Mouse (Mus musculus) heart, postnatal 14 days (tissue): Measurements from ENCODE around the gene Ptch2. TPM values are rescaled to one million over a fixed set of nuclear protein-coding genes. Genes with fewer than 3 reads are reported as not detected.

Experiments
- DNase-seq, 2 experiments: peaks; one replicate each; pipeline ENCODE4 v3.0.0; 2021 to 2022
- intact Hi-C: fragments of 180-260 bp; cut with DNase I; formaldehyde crosslinking; loops from one replicate; pipeline ENCODE4 v1.15.1; 2025
- total RNA-seq, 2 experiments: library from RNA; stranded (reverse); gene quantifications; 2 replicates each; pipeline ENCODE4 v1.2.3; 2021

Gene Ptch2
- total RNA-seq, 2 experiments from 2014 or later = 1.5 to 1.7 TPM

DNA sequence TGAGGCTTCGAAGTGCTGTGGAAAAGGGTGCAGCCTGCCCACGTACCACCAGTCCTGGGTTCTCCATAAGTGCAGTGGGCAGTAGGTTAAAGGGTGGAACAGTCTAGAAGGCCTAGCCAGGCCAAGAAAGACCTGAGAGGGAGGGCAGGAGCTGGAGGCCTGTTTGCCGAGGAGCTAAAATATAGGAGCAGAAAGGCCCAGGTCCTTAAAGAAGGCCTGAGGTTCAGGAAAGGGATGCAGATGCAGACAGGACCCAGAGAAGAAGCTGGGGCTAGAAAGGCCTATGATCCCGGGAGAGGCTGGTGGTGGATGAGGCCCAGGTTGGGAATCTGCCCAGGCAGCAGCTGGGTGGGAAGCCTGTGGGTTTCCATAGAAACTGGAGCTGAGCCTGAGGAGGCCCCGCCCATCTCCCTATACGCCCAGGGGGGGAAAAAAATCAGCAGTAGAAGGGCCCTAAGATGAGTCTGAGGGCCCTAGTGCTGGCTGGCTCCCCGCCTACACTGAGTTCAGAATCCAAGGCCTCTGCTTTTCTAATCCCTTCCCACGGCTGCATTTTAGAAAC, 29.6 kb downstream of the Ptch2 start, which contains the start of gene Btbd19:
TSS of gene Btbd19 (minus strand) at position 378 of the 562 bp plus-strand sequence.
- peak; percentile 83 to 87 for DNase-seq
- intact Hi-C loops = loop anchor here (10.0 kb wide), 1 partner anchor 411 kb away; no protein-coding TSS in a partner anchor

DNA sequence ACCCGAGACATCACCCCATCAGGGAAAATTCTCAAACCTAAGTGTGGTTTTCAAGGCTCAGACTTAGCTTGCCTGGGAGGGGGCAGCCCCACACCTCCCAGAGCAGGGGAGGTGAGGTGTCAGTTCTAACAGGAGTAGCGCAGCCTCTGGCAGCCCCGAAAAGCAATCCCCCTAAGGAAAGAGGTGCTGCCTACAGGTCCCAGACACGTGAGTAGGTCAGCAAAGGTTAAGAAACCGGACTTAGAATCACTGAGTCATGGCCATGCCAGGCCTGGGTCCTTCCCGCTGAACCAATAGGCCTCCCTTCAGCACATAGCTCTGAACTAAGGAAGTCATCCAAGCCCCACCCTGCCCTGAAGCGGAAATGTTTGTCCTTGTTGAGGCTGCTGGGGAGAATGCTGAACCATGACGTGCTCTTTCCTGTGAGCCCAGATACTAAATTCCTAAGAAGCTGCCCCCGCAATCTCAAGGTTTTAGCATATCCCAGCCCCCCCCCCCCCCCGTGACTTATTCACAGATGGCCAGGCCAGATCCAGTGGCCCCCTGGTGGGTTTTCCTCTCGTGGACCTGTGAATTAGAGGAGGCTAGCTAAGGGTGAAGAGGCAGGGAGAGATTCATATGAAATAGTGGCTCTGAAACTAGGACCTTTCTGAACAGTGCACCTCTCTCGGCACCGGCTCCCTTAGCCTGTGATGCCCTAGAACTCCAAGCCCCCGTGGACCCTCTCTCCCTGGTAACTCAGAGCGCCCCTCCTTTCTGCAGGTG, 30.2 kb downstream of the Ptch2 start:
- intact Hi-C loops = loop anchor here (10.0 kb wide), 1 partner anchor 411 kb away; no protein-coding TSS in a partner anchor
- DNase-seq = peak; percentile 77 to 79

DNA sequence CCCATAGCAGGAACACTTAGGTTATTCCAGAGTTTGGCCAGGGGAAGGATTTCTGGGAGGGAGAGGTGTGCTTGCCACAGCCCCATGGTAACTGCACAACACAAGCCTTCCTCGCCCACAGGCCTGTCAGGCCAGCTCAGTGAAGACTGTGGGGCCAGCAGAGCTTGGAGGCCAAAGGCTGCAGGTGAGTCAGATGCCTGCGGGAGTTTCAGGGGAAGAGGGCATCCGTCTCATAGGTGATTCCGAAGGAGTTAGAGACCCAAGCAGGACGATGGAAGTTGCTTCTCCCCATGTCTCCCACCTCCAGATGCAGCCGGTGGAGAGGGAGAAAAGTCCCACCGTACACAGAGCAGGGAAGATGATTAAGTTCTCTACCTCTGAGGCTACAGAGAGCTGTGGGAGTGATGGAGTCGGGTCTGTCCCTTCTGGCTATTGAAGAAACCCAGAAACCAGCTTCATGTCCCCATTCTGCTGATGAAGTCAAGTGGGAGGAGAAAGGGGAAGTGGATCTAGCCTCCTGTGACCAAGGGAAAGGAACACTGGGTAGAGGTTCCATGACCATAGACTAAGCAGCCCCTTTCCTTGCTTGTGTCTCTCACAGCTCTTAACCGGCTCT, 30.9 kb downstream of the Ptch2 start, which contains the start of gene Tctex1d4:
TSS of gene Tctex1d4 (plus strand) at position 120 of the 616 bp plus-strand sequence.
- DNase-seq = no peak
- intact Hi-C loops = loop anchor here (10.0 kb wide), 1 partner anchor 412 kb away; no protein-coding TSS in a partner anchor

DNA sequence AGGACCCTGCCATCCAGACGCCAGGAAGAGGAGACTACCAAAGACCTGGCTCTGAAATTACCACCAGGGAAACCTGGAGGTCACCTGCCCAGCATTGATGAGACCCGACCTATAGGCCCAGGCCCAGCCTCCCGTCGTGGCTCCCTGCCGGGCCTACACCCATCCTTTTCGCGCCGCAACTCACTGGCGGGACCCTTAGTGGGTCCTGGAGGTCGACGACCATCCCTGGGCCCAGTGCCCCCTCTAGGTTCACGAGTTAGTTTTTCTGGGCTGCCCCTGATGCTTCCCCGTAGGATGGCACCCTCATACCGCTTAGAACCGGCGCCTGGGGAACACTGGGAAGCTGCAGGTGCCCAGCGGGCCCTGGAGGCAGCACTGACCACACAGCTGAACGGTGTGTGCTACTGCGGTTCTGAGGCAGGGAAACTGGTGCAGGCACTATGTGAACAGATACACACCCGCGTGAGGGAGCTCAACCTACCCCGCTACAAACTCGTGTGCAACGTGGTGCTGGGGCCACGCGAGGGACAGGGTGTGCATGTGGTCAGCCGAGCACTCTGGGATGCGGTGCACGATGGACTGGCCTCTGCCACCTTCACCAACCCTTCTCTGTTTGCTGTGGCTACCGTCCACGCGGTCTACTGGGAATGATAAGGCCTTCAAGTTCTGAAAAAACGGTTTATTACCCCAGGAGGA, 32.3 kb downstream of the Ptch2 start:
- DNase-seq = no peak
- intact Hi-C loops = loop anchor here (10.0 kb wide), 1 partner anchor 413 kb away; no protein-coding TSS in a partner anchor

DNA sequence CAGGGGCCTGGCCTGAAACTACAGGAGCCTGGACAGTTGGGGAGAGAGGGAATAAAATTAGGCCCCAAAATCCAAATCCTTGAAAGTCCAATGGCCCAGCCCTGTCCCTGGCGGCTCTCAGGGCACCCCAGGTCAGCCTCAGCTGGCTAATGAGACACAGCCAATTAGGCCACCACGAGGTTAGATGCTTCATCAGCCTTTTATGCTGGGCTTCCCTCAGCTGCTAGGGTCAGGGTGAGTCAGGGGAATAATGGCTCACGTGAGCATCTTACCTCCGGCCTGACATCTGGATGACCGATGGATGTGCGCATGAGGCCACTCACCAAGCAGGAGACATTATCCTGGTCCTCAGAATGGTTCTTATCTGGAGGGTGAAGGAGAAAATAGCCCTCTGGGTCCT, 34.9 kb downstream of the Ptch2 start:
- no peak for DNase-seq
- intact Hi-C loops = no loop called here

DNA sequence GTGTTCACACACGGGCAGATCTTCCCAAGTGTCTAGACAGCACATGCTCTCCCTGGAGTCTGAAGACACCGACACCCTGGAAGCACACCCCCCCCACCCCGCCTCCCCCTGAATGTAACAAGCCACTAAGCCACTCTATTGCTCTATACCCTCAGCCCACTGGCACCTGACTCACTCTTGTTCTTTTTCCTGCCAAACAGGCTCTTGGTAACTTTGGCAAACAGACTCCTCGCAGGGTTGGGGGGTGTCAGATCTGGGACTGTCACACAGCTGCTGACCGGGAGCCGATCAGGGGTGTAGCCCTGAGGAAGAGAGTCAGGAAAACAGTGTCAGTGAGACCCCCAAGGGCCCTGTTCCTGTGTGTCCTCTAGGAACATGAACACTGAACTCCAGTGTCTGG, 35.3 kb downstream of the Ptch2 start:
- intact Hi-C loops = no loop called here
- DNase-seq = no peak

DNA sequence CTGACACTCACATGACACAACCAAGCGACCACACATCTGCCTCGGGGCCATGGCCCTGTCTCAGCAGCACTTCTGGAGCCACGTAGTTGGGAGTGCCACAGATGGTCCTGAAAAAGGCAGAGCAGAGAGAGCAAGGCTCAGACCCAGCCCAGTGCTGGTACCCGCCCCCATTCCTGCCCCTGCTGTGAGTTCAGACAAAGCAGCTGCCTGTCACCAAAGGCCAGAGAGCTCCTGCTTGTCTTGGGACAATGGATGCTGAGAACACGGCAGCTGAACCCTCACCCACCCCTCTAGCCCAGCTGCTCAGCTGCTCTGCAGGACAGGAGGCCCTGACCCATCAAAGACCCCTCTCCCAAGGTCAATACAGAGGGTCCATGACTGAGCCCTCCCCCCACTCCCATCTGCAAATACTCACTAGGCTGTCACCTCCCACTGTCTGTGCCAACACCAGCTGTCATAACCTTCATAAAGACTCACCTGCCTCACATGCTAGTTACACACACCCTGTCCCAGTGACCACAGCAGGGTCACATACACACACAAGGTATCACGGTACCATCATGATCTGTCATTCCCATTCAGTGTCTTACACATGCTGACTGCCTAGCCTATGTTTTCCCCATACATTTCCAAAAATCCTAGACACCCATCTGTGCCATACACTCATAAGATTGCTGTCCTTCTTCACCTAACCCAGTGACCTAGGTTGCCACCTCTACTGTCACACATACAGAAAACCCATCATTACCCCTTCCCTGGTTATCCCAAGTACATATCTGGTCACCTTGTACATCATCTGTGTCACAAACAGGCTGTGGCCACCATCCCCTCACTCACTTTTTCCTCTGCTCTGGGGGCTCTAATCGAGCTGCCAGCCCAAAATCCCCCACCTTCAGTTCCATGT, 36.3 kb downstream of the Ptch2 start:
- no peak for DNase-seq
- intact Hi-C loops = no loop called here

DNA sequence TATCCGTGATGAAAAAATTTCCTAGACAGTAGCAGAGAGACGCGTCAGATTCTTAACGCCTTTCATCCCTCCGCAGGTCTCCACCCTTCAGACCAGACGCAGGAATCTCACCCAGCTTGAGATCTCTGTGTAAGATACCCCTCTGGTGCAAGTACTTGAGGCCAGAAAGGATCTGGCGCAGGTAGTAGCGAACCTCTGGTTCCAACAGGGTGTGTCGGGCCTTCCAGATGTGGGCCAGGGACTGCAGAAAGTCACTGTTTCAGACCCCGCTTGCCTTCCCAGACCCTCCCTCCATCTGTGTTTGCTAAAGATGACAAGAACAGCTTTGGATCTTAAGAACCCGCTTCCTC, 36.9 kb downstream of the Ptch2 start:
- intact Hi-C loops = no loop called here
- no peak for DNase-seq

DNA sequence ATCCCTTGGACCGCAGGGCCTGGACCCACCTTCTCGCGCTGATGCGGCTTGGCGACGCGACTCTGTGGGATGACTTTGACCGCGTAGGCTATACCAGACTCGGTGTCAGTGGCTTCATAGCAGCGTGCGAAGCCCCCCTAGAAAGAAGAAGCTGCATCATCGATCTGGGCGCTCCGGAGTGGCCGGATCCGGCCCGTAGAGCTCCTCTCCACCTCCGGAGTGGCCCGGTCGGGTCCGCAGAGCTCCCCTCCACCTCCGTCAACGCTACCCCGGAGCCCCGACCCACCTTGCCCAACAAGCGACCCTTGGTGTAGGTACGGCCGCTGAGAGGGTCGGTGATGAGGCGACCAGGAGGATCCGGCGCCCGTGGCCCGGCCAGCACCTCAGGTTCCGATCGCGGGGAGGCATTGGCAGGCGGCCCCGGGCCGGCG, 37.5 kb downstream of the Ptch2 start:
- DNase-seq = no peak
- intact Hi-C loops = no loop called here

DNA sequence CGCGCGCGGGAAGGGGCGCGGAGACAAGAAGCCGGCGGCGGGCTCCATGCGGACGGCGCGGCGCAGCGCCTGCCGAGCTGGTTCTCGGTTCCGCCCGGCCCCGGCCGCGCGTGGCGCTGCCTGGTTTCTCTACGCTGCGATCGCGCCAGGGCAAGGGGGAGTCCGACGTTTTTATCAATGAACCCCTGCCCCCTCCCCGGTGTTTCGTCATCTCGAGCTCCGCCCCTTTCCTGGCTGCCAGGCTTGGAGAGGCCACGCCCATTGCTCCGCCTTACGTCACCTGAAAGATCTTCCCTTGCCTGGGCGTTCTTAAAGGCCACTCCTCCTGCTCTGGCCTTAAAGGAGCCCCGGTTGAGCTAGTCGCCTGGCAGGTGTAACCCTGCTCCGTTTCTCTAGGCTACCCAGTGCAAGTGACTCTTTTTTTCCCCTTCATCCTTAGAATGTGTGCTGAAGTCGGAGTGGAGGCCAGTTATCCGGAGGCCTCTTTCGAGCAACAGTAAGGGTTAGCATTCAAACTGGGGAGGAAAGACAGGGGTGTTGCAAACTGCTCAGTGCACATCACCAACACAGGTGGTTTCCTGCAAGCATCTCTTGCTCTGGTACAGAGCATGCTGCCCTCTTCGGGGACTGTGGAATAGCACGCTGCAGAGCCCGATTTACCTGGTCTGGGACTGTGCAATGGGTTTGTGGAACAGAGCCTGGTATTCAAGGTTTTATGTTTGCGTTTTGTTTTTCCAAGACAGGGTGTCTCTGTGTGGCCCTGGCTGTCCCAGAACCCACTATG, 38.1 kb downstream of the Ptch2 start, which contains the start of gene Plk3:
TSS of gene Plk3 (minus strand) at position 147 of the 784 bp plus-strand sequence.
- intact Hi-C loops = no loop called here
- peak; percentile 96 to 97 for DNase-seq

DNA sequence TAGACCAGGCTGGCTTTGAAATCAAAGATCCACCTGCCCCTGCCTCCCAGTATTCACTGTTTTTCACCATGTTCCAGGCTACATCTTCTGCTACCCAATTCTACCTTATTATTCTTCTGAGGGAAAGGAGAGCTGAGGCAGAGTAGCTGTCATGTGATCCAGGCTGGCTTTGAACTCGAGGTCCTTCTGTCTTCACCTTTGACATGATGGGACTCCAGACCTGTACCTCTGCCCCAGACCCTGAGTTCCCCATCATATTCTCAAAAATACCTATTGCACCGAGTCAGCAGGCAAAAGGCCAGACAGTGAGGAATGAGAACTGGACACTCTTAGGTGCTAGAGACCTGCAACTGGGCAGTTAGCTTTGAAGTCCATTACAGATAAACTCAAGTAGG, 38.7 kb downstream of the Ptch2 start:
- intact Hi-C loops = no loop called here
- DNase-seq = no peak

DNA sequence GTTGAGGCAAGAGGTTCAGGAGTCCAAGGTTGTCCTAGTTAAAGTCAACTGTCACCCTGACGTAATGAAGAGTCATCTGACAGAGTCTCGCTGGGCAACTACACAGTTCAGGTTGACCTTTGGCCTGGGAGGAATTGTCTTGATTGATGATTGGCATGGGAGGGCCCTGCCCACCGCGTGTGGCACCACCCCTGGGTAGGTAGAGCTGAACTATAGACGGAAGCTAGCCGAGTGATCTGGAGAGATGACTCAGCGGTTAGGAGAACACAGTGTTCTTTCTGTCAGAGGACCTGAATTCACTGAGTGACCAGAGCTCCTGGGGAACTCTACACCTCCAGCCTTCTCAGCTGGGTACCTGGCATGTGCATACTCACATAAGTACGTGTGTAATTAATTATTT, 40.2 kb downstream of the Ptch2 start:
- intact Hi-C loops = no loop called here
- no peak for DNase-seq

DNA sequence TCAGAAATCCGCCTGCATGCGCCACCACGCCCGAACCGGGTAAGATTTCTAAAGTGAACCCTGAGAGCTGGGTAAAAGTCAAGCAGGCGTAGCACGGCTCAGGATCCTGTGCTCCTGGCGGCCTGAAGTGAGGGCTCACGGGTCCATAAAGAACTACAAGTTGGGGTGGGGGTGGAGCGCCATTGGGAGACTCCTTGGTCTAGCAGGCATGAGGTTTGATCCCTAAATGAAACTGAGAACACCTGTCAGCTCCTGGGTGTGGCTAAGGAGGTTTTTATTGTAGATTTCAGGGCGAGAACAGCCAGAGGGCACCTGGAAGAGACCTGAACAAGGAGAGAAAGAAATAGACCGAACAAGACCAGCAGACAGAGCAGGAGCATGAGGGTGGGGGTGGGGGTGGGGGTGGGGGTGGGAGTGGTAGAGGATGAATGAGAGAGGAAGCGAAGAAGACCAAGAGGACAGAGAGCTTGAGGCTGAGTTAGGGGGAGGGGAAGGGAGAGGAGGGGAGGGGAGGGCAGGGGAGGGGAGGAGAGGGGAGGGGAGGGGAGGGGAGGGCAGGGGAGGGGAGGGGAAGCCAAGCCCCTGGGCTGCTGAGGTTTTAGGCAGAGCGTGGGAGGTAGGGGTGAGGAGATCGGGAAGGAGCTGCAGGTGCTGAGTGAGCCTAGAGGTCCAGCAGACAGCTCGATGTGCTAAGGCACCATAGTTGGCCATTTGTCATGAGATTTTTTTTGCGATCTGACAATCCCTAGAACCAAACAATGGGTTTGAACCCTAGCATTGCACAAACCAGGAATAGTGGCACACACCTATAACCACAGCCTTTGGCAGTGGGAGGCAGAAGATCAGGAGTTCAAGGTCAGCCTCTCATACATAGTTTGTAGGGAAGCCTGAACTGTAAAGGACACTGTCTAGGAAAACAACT, 42.7 kb downstream of the Ptch2 start:
- intact Hi-C loops = no loop called here

DNA sequence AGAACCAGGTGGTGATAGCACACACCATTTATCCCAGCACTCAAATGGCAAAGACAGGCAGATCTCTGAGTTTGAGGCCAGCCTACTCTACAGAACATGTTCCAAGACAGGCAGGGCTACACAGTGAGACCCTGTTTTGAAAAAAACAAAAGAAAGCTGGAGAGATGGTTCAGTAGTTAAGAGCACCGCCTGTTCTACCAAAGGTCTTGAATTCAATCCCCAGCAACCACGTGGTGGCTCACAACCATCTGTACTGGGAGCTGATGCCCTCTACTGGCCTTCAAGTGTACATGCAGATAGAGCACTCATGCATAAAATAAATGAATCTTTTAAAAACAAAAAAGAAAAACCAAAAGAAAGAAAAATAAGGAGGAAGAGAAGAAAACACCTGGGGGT, 43.3 kb downstream of the Ptch2 start:
- peak in 1 of 2 experiments; percentile 33 for DNase-seq

More for the DNA sequence above, 42.7 kb downstream of the Ptch2 start:
- DNase-seq = no peak

DNA sequence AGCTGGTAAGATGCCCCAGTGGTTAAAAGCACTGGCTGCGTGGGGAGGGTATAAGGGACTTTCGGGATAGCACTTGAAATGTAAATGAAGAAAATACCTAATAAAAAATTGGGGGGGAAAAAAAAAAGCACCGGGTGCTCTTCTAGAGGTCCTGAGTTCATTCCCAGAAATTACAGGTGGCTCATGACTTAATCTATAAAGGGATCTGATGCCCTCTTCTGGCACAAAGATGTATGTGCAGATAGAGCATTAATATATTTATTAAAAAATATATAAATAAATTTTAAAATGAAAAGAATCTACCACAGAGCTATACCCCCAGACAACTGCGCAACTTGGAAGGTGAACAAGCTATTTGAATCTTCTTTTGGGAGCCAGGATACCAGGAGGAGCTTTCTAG, 44.7 kb downstream of the Ptch2 start:
- intact Hi-C loops = loop anchor here (1.0 to 5.0 kb wide), 4 partner anchors 20 to 313 kb away; no protein-coding TSS in a partner anchor
- DNase-seq = no peak

More for the DNA sequence above, 43.3 kb downstream of the Ptch2 start:
- intact Hi-C loops = no loop called here

DNA sequence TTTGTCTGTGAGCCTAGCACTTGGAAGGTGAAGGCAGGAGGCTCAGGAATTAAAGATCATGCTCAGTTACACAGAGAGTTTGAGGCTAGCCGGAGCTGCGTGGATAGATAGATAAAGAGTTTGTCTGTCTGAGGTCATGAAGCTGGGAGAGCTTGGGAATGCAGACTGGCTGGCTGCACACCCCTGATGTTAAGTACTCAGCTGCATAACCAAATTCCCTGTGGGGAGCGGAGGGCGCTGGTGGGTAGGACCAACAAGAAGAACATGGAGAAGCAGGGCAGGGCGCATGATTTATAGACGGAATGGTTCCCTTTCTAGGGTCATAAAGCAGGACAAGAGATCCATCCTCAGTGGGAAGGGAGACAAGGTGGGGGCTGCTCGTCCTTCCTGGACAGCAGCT, 47.1 kb downstream of the Ptch2 start:
- DNase-seq = no peak
- intact Hi-C loops = loop anchor here (5.0 kb wide), 2 partner anchors 74 to 316 kb away; no protein-coding TSS in a partner anchor

DNA sequence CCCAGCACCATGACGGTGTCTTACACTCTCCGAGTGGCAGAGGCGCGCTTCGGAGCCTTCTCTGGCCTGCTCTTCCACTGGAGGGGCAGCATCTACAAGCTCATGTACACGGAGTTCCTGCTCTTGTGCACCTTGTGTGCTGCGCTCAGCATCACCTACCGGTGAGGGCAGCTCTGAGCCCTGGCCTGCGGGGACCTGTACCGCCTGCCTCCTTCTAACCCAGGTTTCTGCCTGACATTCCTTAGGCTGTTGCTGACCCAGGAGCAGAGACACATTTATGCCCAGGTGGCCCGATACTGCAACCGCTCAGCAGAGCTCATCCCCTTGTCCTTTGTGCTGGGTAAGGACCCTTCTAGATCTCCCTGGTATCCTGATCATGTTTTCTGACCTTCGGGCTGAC, 49.4 kb downstream of the Ptch2 start:
- DNase-seq = no peak
- intact Hi-C loops = no loop called here

DNA sequence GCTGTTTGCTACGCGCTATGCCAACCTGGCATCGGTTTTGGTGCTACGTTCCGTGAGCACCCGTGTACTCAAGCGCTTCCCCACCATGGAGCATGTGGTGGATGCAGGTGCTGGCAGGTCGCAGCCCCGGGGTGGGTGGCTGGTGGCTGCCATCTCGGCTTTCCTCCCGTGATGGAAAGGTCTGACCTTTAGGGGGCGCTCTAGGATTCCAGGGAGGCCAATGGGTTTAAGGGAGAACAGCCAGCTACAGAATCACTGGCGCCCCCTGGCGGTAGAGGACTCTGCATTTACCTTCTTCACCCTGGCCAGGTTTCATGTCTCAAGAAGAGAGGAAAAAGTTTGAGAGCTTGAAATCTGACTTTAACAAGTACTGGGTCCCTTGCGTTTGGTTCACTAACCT, 50.3 kb downstream of the Ptch2 start:
- DNase-seq = peak; percentile 84 to 91
- intact Hi-C loops = no loop called here
